Comparison of ENCODE assay signal across 30 mouse cellular contexts in genomic region chr5:53801379-53801778, GRCm38 (mm10). TPM values are rescaled to one million over a fixed set of nuclear protein-coding genes. Genes with fewer than 3 reads are reported as not detected.
A peak's percentile ranks its signal among the peaks of the same experiment; 100 is the strongest.
DNase-seq lines count a peak whose midpoint lies in the region; ATAC-seq and TF ChIP-seq lines count a peak whose summit lies in the region.
"Had no signal": no experiment of that assay in that cellular context is flagged by ENCODE, and none has a peak within 500 bp of the region (broad histone marks: within the 10 kb centered on the region; RNA-seq: fewer than 3 reads in every experiment).

No protein-coding gene starts in this region.

- no peak for TF ChIP-seq CTCF in embryonic fibroblast, embryonic 13.5 days (IDR thresholded peaks at IDR 0.05; ENCODE audit: borderline replicate concordance, insufficient read depth, low read length)

- no peak for TF ChIP-seq POLR2A in embryonic fibroblast, embryonic 13.5 days (IDR thresholded peaks at IDR 0.05; ENCODE audit: low read depth, low read length)

- no peak overlapping the region for H3K27ac ChIP-seq in embryonic facial prominence, embryonic 14.5 days (replicated peaks; ENCODE audit: low read depth, low read length)
- no peak overlapping the region for H3K27ac ChIP-seq in embryonic facial prominence, embryonic 10.5 days (replicated peaks)
- H3K27ac ChIP-seq in embryonic fibroblast, embryonic 13.5 days (ENCODE audit: insufficient read depth, low read length), result peak overlapping the region; percentile 80
- H3K27ac ChIP-seq: embryonic facial prominence, embryonic 15.5 days; forebrain, embryonic 10.5 days; forebrain, embryonic 13.5 days; heart, embryonic 15.5 days; hindbrain, embryonic 10.5 days; hindbrain, embryonic 13.5 days; intestine, embryonic 15.5 days had no signal

- H3K9ac ChIP-seq in embryonic facial prominence, embryonic 14.5 days (ENCODE audit: low read depth, low read length), result no peak overlapping the region
- H3K9ac ChIP-seq: embryonic facial prominence, embryonic 15.5 days; forebrain, embryonic 13.5 days; heart, embryonic 12.5 days; heart, embryonic 15.5 days; hindbrain, embryonic 13.5 days; intestine, embryonic 15.5 days had no signal

- ATAC-seq in embryonic facial prominence, embryonic 14.5 days (ENCODE audit: low read depth), result no peak
- ATAC-seq: CD4-positive, CD25-positive, alpha-beta regulatory T cell, adult 4 months; forebrain, embryonic 13.5 days; forebrain, embryonic 16.5 days; hindbrain, embryonic 16.5 days; intestine, embryonic 15.5 days had no signal

- H3K27me3 ChIP-seq in embryonic facial prominence, embryonic 14.5 days (replicated peaks; ENCODE audit: control insufficient read depth, insufficient read depth, low read length), result no peaks in the 10 kb centered on the region
- H3K27me3 ChIP-seq in embryonic facial prominence, embryonic 10.5 days (replicated peaks; ENCODE audit: low read depth, poor library complexity, severe bottlenecking), result no peaks in the 10 kb centered on the region
- H3K27me3 ChIP-seq: embryonic facial prominence, embryonic 15.5 days; heart, embryonic 15.5 days; intestine, embryonic 15.5 days had no signal

- peak; percentile 35 for DNase-seq in embryonic facial prominence, embryonic 14.5 days (ENCODE audit: low spot score)
- no peak for DNase-seq in embryonic facial prominence, embryonic 10.5 days (ENCODE audit: low spot score)
- DNase-seq in Muller cell, postnatal 12 days (ENCODE audit: inconsistent ontology term), result peak; percentile 69
- no peak for DNase-seq in embryo, embryonic 10.5 days (ENCODE audit: low spot score)
- DNase-seq in natural killer cell, adult 2 months (ENCODE audit: low spot score in 2 of 2), result no peak
- DNase-seq: adrenal gland, adult 2 months; adrenal gland, postnatal 14 days; cerebellum, adult 11 months; cerebellum, adult 2 months; cerebellum, adult 9-11 months; cerebellum, postnatal 25 days; embryo, embryonic 11 days; gastrocnemius, postnatal 10 days; gastrocnemius, postnatal 36 days; heart, postnatal 10 days; heart, postnatal 36 days; kidney, adult 11 months had no signal

- no peak overlapping the region for H3K4me2 ChIP-seq in embryonic facial prominence, embryonic 14.5 days (ENCODE audit: low read depth, low read length)
- H3K4me2 ChIP-seq: embryonic facial prominence, embryonic 15.5 days; forebrain, embryonic 13.5 days; heart, embryonic 12.5 days; heart, embryonic 15.5 days; hindbrain, embryonic 13.5 days; intestine, embryonic 15.5 days had no signal

- H3K4me1 ChIP-seq in embryonic facial prominence, embryonic 14.5 days (ENCODE audit: control insufficient read depth, insufficient read depth, low read length), result no peaks in the 10 kb centered on the region
- no peaks in the 10 kb centered on the region for H3K4me1 ChIP-seq in embryonic facial prominence, embryonic 10.5 days
- peaks cover 3% of the 10 kb centered on the region; the same call in 1 of the 2 replicates for H3K4me1 ChIP-seq in embryonic fibroblast, embryonic 13.5 days (ENCODE audit: control insufficient read depth, insufficient read depth, low read length)
- H3K4me1 ChIP-seq: embryonic facial prominence, embryonic 15.5 days; forebrain, embryonic 10.5 days; forebrain, embryonic 13.5 days; heart, embryonic 12.5 days; heart, embryonic 15.5 days; hindbrain, embryonic 10.5 days; hindbrain, embryonic 13.5 days; intestine, embryonic 15.5 days had no signal

- 46% methylated on average over 2 of the region's 2 CpGs for WGBS in embryonic facial prominence, embryonic 14.5 days
- 80% methylated on average over 2 of the region's 2 CpGs for WGBS in embryonic facial prominence, embryonic 10.5 days

- no peak overlapping the region for H3K4me3 ChIP-seq in embryonic facial prominence, embryonic 14.5 days (ENCODE audit: low read depth, low read length)
- H3K4me3 ChIP-seq in embryonic facial prominence, embryonic 10.5 days, result no peak overlapping the region
- H3K4me3 ChIP-seq in embryonic fibroblast, embryonic 13.5 days (ENCODE audit: insufficient read depth, low read length), result no peak overlapping the region
- H3K4me3 ChIP-seq: embryonic facial prominence, embryonic 15.5 days; erythroblast, embryonic 14.5 days; forebrain, embryonic 10.5 days; forebrain, embryonic 13.5 days; heart, embryonic 12.5 days; heart, embryonic 15.5 days; hindbrain, embryonic 10.5 days; hindbrain, embryonic 13.5 days; intestine, embryonic 15.5 days had no signal

- no peaks in the 10 kb centered on the region for H3K36me3 ChIP-seq in embryonic facial prominence, embryonic 14.5 days (ENCODE audit: control insufficient read depth, insufficient read depth, low read length)
- no peaks in the 10 kb centered on the region for H3K36me3 ChIP-seq in embryonic facial prominence, embryonic 10.5 days (replicated peaks)
- H3K36me3 ChIP-seq: embryonic facial prominence, embryonic 15.5 days; forebrain, embryonic 10.5 days; heart, embryonic 12.5 days; heart, embryonic 15.5 days; hindbrain, embryonic 10.5 days; hindbrain, embryonic 13.5 days; intestine, embryonic 15.5 days had no signal

- H3K9me3 ChIP-seq in embryonic facial prominence, embryonic 14.5 days (ENCODE audit: control insufficient read depth, low read length), result peaks cover 7% of the 10 kb centered on the region; the same call in 1 of the 2 replicates
- H3K9me3 ChIP-seq in embryonic facial prominence, embryonic 10.5 days, result no peaks in the 10 kb centered on the region
- H3K9me3 ChIP-seq: embryonic facial prominence, embryonic 15.5 days; forebrain, embryonic 10.5 days; forebrain, embryonic 13.5 days; heart, embryonic 15.5 days; hindbrain, embryonic 10.5 days; hindbrain, embryonic 13.5 days; intestine, embryonic 15.5 days had no signal

RNA-seq across cellular contexts. Expression of gene Tbc1d19, which starts 8.0 kb away (rescaled TPM):
- 39.0 and 44.0 TPM in 2 replicates for polyA plus RNA-seq in embryonic facial prominence, embryonic 14.5 days (2014; fragmentation: Nextera tagmentation; extraction: Ambion mirVana)
- polyA plus RNA-seq in embryonic facial prominence, embryonic 10.5 days (2016; fragmentation: Nextera tagmentation; extraction: Ambion mirVana), result 46.3 and 48.2 TPM in 2 replicates
- 41.7 and 53.4 TPM in 2 replicates for polyA plus RNA-seq in embryonic fibroblast, embryonic 13.5 days (2011; ENCODE audit: insufficient read length, low read depth, missing spikeins)

Comparison
In these comparisons a context has a peak if more than half of its experiments do, and no peak if none do; other contexts are left out.
1. DNase-seq: peak in embryonic facial prominence, embryonic 14.5 days (single experiment) and Muller cell, postnatal 12 days (single experiment); none in embryonic facial prominence, embryonic 10.5 days (single experiment), embryo, embryonic 10.5 days (single experiment) and natural killer cell, adult 2 months (0 of 2).